37 mouse cellular contexts compared by ENCODE assay signal in genomic region chr3:96882061-96882849, GRCm38 (mm10). TPM values are rescaled to one million over a fixed set of nuclear protein-coding genes. Genes with fewer than 3 reads are reported as not detected.
DNase-seq lines count a peak whose midpoint lies in the region; TF ChIP-seq lines count a peak whose summit lies in the region.
"Had no signal": no experiment of that assay in that cellular context is flagged by ENCODE, and none has a peak within 500 bp of the region (broad histone marks: within the 10 kb centered on the region; RNA-seq: fewer than 3 reads in every experiment).

No protein-coding gene starts in this region.

- 93% methylated on average over 14 of the region's 14 CpGs for WGBS in limb, embryonic 10.5 days

- H3K27me3 ChIP-seq in limb, embryonic 10.5 days (ENCODE audit: low read depth, poor library complexity, severe bottlenecking): no peaks in the 10 kb centered on the region
- H3K27me3 ChIP-seq: heart, embryonic 15.5 days; hindbrain, embryonic 12.5 days; liver, embryonic 12.5 days; neural tube, embryonic 13.5 days had no signal

- no peaks in the 10 kb centered on the region for H3K4me1 ChIP-seq in limb, embryonic 10.5 days
- H3K4me1 ChIP-seq: heart, embryonic 15.5 days; hindbrain, embryonic 12.5 days; liver, embryonic 12.5 days; neural tube, embryonic 13.5 days had no signal

- peak overlapping the region; percentile 74 for H3K27ac ChIP-seq in layer of hippocampus, adult 2 months
- H3K27ac ChIP-seq in limb, embryonic 10.5 days: no peak overlapping the region
- H3K27ac ChIP-seq: heart, embryonic 15.5 days; hindbrain, embryonic 12.5 days; liver, embryonic 12.5 days; macrophage; neural tube, embryonic 13.5 days; stomach, postnatal 0 days had no signal

- TF ChIP-seq CTCF in layer of hippocampus, adult 2 months (conservative IDR thresholded peaks at IDR 0.05): no peak

- no peak overlapping the region for H3K4me3 ChIP-seq in layer of hippocampus, adult 2 months
- no peak overlapping the region for H3K4me3 ChIP-seq in limb, embryonic 10.5 days
- H3K4me3 ChIP-seq: erythroblast, embryonic 14.5 days; heart, embryonic 15.5 days; hindbrain, embryonic 12.5 days; left cerebral cortex, adult 2 months; liver, embryonic 12.5 days; neural tube, embryonic 13.5 days had no signal

- H3K9me3 ChIP-seq in limb, embryonic 10.5 days (replicated peaks): no peaks in the 10 kb centered on the region
- H3K9me3 ChIP-seq: G1E; heart, embryonic 15.5 days; hindbrain, embryonic 12.5 days; liver, embryonic 12.5 days; neural tube, embryonic 13.5 days had no signal

- H3K36me3 ChIP-seq in limb, embryonic 10.5 days: peaks cover 68% of the 10 kb centered on the region

- no peak for DNase-seq in layer of hippocampus, adult 2 months (ENCODE audit: low spot score in 2 of 2)
- no peak for DNase-seq in layer of hippocampus, adult 18-20 months (ENCODE audit: low spot score in 2 of 2)
- peak; percentile 14 for DNase-seq in T-cell, adult 2 months (ENCODE audit: low spot score)
- DNase-seq in naive thymus-derived CD4-positive, alpha-beta T cell, adult 2 months (ENCODE audit: low read depth): peak; percentile 16
- no peak for DNase-seq in cerebellum, postnatal 25 days
- no peak for DNase-seq in cerebellum, adult 11 months
- no peak for DNase-seq in limb, embryonic 10.5 days (ENCODE audit: low spot score)
- DNase-seq: adrenal gland, postnatal 14 days; cerebellum, adult 11-12 months; cerebellum, postnatal 10 days; heart, postnatal 36 days; kidney, adult 11 months; kidney, postnatal 14 days; liver, postnatal 0 days; midbrain, embryonic 14.5 days; thymus, adult 2 months; thymus, postnatal 36 days had no signal

RNA-seq across cellular contexts. Expression of gene Gja5, which starts 22.2 kb away (rescaled TPM):
- total RNA-seq in layer of hippocampus, adult 2 months (2021): 1 to 10 TPM in 1 of 2 experiments, under 1 TPM in 1; 0.84 to 1.4 TPM
- total RNA-seq in layer of hippocampus, adult 18-20 months (2021): under 1 TPM; 0.53 to 0.69 TPM
- polyA plus RNA-seq in limb, embryonic 10.5 days (2016; fragmentation: Nextera tagmentation; extraction: Ambion mirVana): 11.3 and 14.0 TPM in 2 replicates
- polyA plus RNA-seq: erythroblast, embryonic 14.5 days; macrophage had no signal

RNA-seq across cellular contexts. Expression of gene Gpr89, which starts 22.9 kb away (rescaled TPM):
- 10 to 100 TPM; 40.1 to 46.1 TPM for total RNA-seq in layer of hippocampus, adult 2 months (2021)
- 10 to 100 TPM; 42.7 to 43.4 TPM for total RNA-seq in layer of hippocampus, adult 18-20 months (2021)
- polyA plus RNA-seq in limb, embryonic 10.5 days (2016; fragmentation: Nextera tagmentation; extraction: Ambion mirVana): 35.9 and 36.5 TPM in 2 replicates

RNA-seq across cellular contexts. Expression of gene Gja8, which starts 43.6 kb away (rescaled TPM):
- not detected for total RNA-seq in layer of hippocampus, adult 2 months (2021)
- not detected for total RNA-seq in layer of hippocampus, adult 18-20 months (2021)
- 0.03 TPM in 1 of 2 replicates, not detected in the other for polyA plus RNA-seq in limb, embryonic 10.5 days (2016; fragmentation: Nextera tagmentation; extraction: Ambion mirVana)
- total RNA-seq: adrenal gland, postnatal 14 days; gastrocnemius, adult 8-10 months; gastrocnemius, postnatal 4 days; heart, postnatal 36 days; layer of hippocampus, postnatal 14 days; left cerebral cortex, adult 2 months; left cerebral cortex, postnatal 36 days had no signal
- polyA plus RNA-seq: cortical plate, adult 2 months; embryonic facial prominence, embryonic 14.5 days; erythroblast, embryonic 14.5 days; forebrain, embryonic 11.5 days; forebrain, embryonic 16.5 days; G1E; heart, embryonic 15.5 days; limb, embryonic 14.5 days; liver, embryonic 12.5 days; liver, postnatal 0 days; lung, postnatal 0 days; macrophage; midbrain, embryonic 14.5 days; stomach, postnatal 0 days had no signal

RNA-seq across cellular contexts. Expression of gene Cd160, which starts 53.1 kb away (rescaled TPM):
- total RNA-seq in layer of hippocampus, adult 2 months (2021): not detected
- total RNA-seq in layer of hippocampus, adult 18-20 months (2021): not detected
- 0.13 TPM in 1 of 2 replicates, not detected in the other for polyA plus RNA-seq in limb, embryonic 10.5 days (2016; fragmentation: Nextera tagmentation; extraction: Ambion mirVana)
- total RNA-seq: adrenal gland, postnatal 14 days; gastrocnemius, adult 8-10 months; gastrocnemius, postnatal 4 days; heart, adult 8-10 months; heart, postnatal 36 days; layer of hippocampus, postnatal 14 days; left cerebral cortex, adult 2 months; left cerebral cortex, postnatal 36 days had no signal
- polyA plus RNA-seq: cortical plate, adult 2 months; erythroblast, embryonic 14.5 days; forebrain, embryonic 11.5 days had no signal

RNA-seq across cellular contexts. Expression of gene Pdzk1, which starts 53.2 kb away (rescaled TPM):
- total RNA-seq in layer of hippocampus, adult 2 months (2021): under 1 TPM in 1 of 2 experiments, not detected in 1; 0.33 TPM
- under 1 TPM; 0.46 to 0.50 TPM for total RNA-seq in layer of hippocampus, adult 18-20 months (2021)
- polyA plus RNA-seq in limb, embryonic 10.5 days (2016; fragmentation: Nextera tagmentation; extraction: Ambion mirVana): not detected in 2 replicates
- total RNA-seq: gastrocnemius, adult 8-10 months; heart, adult 8-10 months; heart, postnatal 36 days had no signal
- polyA plus RNA-seq: embryonic facial prominence, embryonic 14.5 days; erythroblast, embryonic 14.5 days; forebrain, embryonic 11.5 days; heart, embryonic 15.5 days; macrophage had no signal

Comparison
In these comparisons a context has a peak if more than half of its experiments do, and no peak if none do; other contexts are left out.
1. DNase-seq: peak in T-cell, adult 2 months (single experiment) and naive thymus-derived CD4-positive, alpha-beta T cell, adult 2 months (single experiment); none in layer of hippocampus, adult 2 months (0 of 2), layer of hippocampus, adult 18-20 months (0 of 2), cerebellum, postnatal 25 days (0 of 2), cerebellum, adult 11 months (single experiment) and limb, embryonic 10.5 days (single experiment).